Mouse (Mus musculus) liver, embryonic 11.5 days (tissue): ENCODE measurements at regions not wholly inside any gene's neighbourhood (a gene's known extent, or its start where the extent isn't known, plus 50 kb on each side); places are given as distances from the start of the nearest gene placed in this dataset.

Experiments
- ATAC-seq: fragments of 200-750 bp; cut with Nextera tagmentation; replicated peaks from 2 replicates; pipeline ENCODE4 v1.8.0; 2017; ENCODE audit warnings: moderate number of reproducible peaks, mild to moderate bottlenecking, moderate TSS enrichment, moderate library complexity; ENCODE audit not compliant: low FRiP score
- DNase-seq: peaks from one replicate; pipeline ENCODE4 v3.0.0-alpha.2; 2017; ENCODE audit warnings: low spot score
- H3K27ac ChIP-seq: fragments of 300-500 bp; sonication (generic); 2 replicates; pipeline ENCODE4 v1.5.1; 2014; ENCODE audit warnings: mild to moderate bottlenecking, low read depth, low read length, control low read depth
- H3K27me3 ChIP-seq: fragments of 300-500 bp; sonication (generic); replicated peaks from 2 replicates; pipeline ENCODE4 v1.6.1; 2014; ENCODE audit warnings: low read length, mixed read lengths; ENCODE audit not compliant: control insufficient read depth, insufficient read depth
- H3K36me3 ChIP-seq: fragments of 300-500 bp; sonication (generic); 2 replicates; pipeline ENCODE4 v1.6.1; 2014; ENCODE audit warnings: mild to moderate bottlenecking, low read length, moderate library complexity, mixed read lengths; ENCODE audit not compliant: control insufficient read depth, insufficient read depth
- H3K4me1 ChIP-seq: fragments of 300-500 bp; sonication (generic); replicated peaks from 2 replicates; pipeline ENCODE4 v1.6.1; 2014; ENCODE audit warnings: low read length, mixed read lengths; ENCODE audit not compliant: control insufficient read depth, insufficient read depth
- H3K4me2 ChIP-seq: fragments of 300-500 bp; sonication (generic); 2 replicates; pipeline ENCODE4 v1.6.1; 2014; ENCODE audit warnings: mild to moderate bottlenecking, control low read depth, moderate library complexity
- H3K4me3 ChIP-seq: fragments of 300-500 bp; sonication (generic); 2 replicates; pipeline ENCODE4 v1.5.1; 2014; ENCODE audit warnings: low read depth, low read length, control low read depth
- H3K9ac ChIP-seq: fragments of 300-500 bp; sonication (generic); 2 replicates; pipeline ENCODE4 v1.6.1; 2014; ENCODE audit warnings: low read depth, low read length, control low read depth
- H3K9me3 ChIP-seq: fragments of 300-500 bp; sonication (generic); 2 replicates; pipeline ENCODE4 v1.6.1; 2016; ENCODE audit warnings: low read length, inconsistent platforms, mixed read lengths; ENCODE audit not compliant: control insufficient read depth
- whole genome bisulfite sequencing: fragments of 180-500 bp; shearing (Covaris S2); extraction: QIAGEN DNeasy Blood & Tissue Kit; methylation state at CpG from one replicate; pipeline ENCODE4 v1.1.7; 2014; 5-methylcytosine and 5-hydroxymethylcytosine counted together

DNA sequence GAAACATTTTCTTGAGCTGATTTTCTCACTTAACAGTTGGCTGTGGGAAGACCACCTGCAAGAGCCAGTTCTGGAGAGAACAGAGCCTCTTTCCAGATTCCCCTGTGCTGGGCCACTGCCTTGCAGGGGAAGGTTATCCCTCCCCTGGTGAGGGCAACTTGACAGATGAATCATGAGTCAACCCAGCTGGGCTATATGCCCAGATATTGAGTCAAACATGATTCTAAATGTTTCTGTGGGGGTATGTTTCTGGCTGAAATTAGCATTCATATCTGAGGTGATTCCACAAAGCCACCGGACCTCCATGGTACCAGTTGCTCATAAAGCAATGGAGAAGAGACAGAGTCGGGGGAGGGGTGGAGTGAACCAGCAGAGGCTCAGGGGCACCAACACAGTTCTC, 97.8 kb upstream of the Zdhhc25 start:
- Histone ChIP-seq H3K27ac (no peak overlapping the region), H3K4me3 (no peak overlapping the region), H3K4me1 (no peaks in the 10 kb centered on the region), H3K9me3 (no peaks in the 10 kb centered on the region), H3K27me3 (no peaks in the 10 kb centered on the region), H3K4me2 (no peak overlapping the region), H3K36me3 (no peaks in the 10 kb centered on the region), H3K9ac (no peak overlapping the region)
- ATAC-seq = no peak
- DNase-seq = no peak
- 80% methylated on average over 2 of the region's 2 CpGs for WGBS

DNA sequence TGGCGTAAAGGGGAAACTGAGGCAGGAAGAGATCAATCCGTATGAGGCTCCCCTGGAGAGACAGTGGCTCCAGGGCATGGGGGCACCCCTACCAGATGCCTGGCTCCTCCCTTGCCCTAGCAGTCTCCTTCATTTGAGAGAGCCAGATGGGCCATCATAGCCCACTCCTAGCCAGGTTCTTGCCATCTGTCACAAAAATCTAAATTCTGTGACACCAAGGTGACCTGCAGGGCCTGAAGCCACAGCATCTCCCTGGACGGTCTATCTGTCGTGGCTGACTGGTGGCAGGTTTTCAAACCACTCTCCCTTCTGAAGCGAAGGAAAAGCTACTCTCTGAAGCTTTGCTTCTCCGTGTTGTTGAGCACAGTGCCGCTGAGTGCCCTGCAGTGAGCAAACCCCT, 96.2 kb upstream of the Zdhhc25 start:
- Histone ChIP-seq H3K4me3 (no peak overlapping the region), H3K27me3 (no peaks in the 10 kb centered on the region), H3K4me1 (no peaks in the 10 kb centered on the region), H3K9ac (no peak overlapping the region), H3K27ac (no peak overlapping the region), H3K9me3 (no peaks in the 10 kb centered on the region), H3K4me2 (no peak overlapping the region), H3K36me3 (no peaks in the 10 kb centered on the region)
- no peak for DNase-seq
- no peak for ATAC-seq
- WGBS = 77% methylated on average over 7 of the region's 7 CpGs

DNA sequence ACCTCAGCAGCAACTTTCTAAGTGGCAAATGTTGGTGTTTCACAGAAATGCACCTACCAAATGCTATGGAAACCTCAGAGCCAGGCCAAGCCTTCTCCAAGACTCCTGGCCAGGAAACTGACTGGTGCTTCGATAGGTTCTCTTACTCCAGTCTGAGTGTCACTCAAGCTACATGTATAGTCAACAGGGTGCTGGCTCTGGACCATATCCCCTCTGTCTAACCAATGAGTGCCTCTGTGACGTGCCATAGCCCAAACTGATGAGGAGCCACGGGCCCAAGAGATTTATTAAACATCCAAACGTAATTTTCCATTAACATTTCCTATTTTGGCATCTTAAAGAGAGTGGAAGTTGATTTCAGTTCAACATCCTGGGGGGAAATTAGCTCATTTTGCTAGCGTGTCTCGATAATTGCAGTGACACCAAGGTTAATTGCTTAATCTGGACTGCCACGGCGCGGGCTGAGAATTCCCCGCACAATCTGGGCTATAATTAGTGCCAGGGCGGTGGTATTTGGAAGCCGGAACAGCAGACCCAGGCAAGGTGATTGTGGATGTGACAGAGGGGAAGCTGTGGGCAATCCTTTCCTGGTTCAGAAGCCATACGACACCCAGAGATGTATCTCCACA, 94.5 kb upstream of the Zdhhc25 start:
- ATAC-seq = no peak
- WGBS = 78% methylated on average over 13 of the region's 13 CpGs
- no peak overlapping the region for H3K9ac ChIP-seq
- H3K4me1 ChIP-seq = no peaks in the 10 kb centered on the region
- DNase-seq = no peak
- H3K4me2 ChIP-seq = no peak overlapping the region
- no peak overlapping the region for H3K4me3 ChIP-seq
- H3K27me3 ChIP-seq = no peaks in the 10 kb centered on the region
- H3K36me3 ChIP-seq = no peaks in the 10 kb centered on the region
- H3K27ac ChIP-seq = no peak overlapping the region
- no peaks in the 10 kb centered on the region for H3K9me3 ChIP-seq

DNA sequence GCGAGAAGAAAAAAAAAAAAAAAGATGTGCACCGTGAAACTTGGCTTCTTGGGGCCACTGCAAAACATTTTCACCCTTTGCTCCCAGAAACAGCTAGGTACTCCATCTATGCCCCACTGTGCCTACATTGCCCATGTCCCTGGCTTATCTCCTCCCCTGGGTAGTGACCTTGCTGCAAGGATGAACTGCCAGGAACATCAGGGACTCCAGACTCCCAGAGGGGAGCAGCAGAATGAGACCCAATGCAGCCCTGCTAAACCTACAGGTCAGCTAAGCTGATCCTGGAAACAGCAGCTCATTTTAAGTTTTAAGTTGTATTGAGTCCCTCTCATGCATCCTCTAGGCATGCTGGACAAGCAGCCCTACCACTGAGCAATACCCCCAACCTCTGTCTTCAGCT, 92.2 kb upstream of the Zdhhc25 start:
- Histone ChIP-seq H3K36me3 (no peaks in the 10 kb centered on the region), H3K27me3 (no peaks in the 10 kb centered on the region), H3K4me3 (no peak overlapping the region), H3K4me1 (no peaks in the 10 kb centered on the region), H3K4me2 (no peak overlapping the region), H3K9me3 (no peaks in the 10 kb centered on the region), H3K9ac (no peak overlapping the region), H3K27ac (no peak overlapping the region)
- DNase-seq (no peak), ATAC-seq (no peak)
- WGBS = 56% methylated on average over 2 of the region's 2 CpGs

DNA sequence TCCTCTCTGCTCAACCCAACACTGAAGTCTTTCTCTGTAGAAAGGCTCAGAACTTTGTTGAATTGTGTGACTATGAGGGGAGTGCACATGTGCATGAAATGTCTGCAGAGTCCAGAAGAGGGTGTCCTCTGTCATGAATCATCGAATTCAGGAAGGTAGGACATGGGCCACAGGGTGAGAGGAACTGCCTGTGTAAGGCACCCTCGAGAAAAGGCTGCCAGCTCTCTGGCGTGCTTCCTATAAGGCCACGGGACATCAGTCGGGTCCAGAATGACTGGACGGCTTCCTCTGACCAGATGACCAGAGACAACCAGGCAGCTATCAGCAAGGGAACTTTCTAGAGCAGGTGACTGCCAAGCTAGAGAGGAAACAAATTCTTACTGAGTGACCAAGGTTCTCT, 91.1 kb upstream of the Zdhhc25 start:
- no peak overlapping the region for H3K4me2 ChIP-seq
- H3K9ac ChIP-seq = no peak overlapping the region
- no peaks in the 10 kb centered on the region for H3K27me3 ChIP-seq
- H3K36me3 ChIP-seq = no peaks in the 10 kb centered on the region
- ATAC-seq (no peak), DNase-seq (no peak)
- H3K9me3 ChIP-seq = no peaks in the 10 kb centered on the region
- no peaks in the 10 kb centered on the region for H3K4me1 ChIP-seq
- H3K27ac ChIP-seq = no peak overlapping the region
- WGBS = 66% methylated on average over 6 of the region's 6 CpGs
- H3K4me3 ChIP-seq = no peak overlapping the region

DNA sequence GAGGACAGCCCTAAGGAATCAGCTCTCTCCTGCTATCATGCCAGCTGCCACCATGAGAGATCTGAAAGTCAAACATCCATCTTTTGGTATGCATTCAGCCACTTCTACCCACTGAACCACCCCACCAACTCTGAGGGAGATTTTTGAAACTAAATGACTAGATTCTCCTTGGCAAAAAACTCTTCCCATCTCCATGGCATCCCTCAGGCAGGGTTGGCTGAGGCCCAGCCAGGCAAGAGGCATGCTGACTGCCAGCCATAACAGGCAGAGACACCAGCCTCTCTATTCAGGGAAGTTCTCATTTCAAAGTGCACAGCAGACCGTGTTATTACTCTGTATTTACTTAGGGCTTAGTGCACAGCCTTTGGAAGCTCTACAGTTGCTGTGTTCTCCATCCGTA, 90.5 kb upstream of the Zdhhc25 start:
- Histone ChIP-seq H3K9ac (no peak overlapping the region), H3K4me3 (no peak overlapping the region), H3K36me3 (no peaks in the 10 kb centered on the region), H3K4me1 (no peaks in the 10 kb centered on the region), H3K27me3 (no peaks in the 10 kb centered on the region), H3K4me2 (no peak overlapping the region), H3K9me3 (no peaks in the 10 kb centered on the region), H3K27ac (no peak overlapping the region)
- 72% methylated on average over 2 of the region's 2 CpGs for WGBS
- ATAC-seq (no peak), DNase-seq (no peak)

DNA sequence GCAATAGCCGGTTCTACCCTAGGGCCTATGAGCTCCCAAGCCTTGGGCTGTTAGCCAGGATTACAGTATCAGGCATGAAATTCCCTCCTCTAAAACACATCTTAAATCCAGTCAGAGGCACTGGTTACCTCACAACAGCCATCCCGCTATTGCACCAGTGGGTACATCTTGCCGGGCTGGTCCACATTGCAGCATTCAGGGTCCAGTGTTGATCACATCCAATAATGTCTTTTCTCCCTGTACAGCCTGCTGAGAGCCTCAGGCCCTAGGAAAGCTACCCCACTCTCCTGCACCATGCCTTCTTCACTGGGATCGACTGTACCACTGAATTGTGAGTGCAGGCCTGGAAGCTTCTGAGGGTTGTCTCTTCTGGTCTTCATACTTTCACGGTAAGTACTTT, 86.0 kb upstream of the Zdhhc25 start:
- no peaks in the 10 kb centered on the region for H3K27me3 ChIP-seq
- H3K4me3 ChIP-seq = no peak overlapping the region
- WGBS = 88% methylated on average over 5 of the region's 5 CpGs
- H3K4me1 ChIP-seq = no peaks in the 10 kb centered on the region
- DNase-seq = no peak
- no peak for ATAC-seq
- no peaks in the 10 kb centered on the region for H3K9me3 ChIP-seq
- no peak overlapping the region for H3K9ac ChIP-seq
- H3K4me2 ChIP-seq = no peak overlapping the region
- H3K27ac ChIP-seq = no peak overlapping the region
- no peaks in the 10 kb centered on the region for H3K36me3 ChIP-seq

DNA sequence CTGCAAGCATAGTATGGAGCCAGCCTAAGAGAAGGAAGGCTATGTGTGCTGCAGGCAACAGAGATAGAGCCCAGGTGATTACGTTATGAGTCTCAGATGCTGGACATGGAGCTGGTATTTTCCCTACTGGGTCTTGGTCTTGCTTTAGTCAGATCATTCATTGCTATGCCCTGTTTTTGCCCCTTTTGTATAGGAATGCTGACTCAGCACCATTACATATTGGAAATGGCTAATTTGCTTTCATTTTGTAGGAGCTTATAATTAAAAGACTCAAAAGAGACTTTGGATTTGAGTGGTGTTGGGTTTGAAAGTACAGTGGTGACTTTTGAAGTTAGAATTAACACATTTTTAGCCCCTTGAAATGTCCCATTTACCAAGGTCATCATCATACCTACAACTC, 68.9 kb upstream of the Zdhhc25 start:
- no peaks in the 10 kb centered on the region for H3K4me1 ChIP-seq
- 79% methylated on average over 1 of the region's 1 CpGs for WGBS
- no peak overlapping the region for H3K4me2 ChIP-seq
- DNase-seq (no peak), ATAC-seq (no peak)
- no peaks in the 10 kb centered on the region for H3K27me3 ChIP-seq
- no peak overlapping the region for H3K4me3 ChIP-seq
- H3K27ac ChIP-seq = no peak overlapping the region
- no peaks in the 10 kb centered on the region for H3K36me3 ChIP-seq
- no peaks in the 10 kb centered on the region for H3K9me3 ChIP-seq
- no peak overlapping the region for H3K9ac ChIP-seq

DNA sequence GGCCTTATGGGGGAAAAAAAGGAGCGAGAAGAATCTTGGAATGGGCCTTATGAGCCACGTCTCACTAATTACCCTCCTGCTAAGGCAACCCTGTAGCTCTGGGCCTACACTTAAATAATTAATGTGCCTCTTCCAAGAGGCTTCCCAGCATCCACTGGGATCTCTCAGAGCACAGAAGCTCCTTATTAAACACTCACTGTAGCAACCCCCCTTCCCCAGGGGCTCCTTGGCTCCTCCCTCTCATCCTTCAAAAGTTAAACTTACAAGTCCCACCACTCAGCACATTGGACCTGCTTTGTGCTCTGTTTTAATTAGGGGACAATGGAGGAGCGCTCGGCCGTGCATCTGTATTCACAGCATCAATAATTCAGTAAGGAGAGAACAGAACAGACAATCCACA, 68.1 kb upstream of the Zdhhc25 start:
- Histone ChIP-seq H3K9ac (no peak overlapping the region), H3K4me2 (no peak overlapping the region), H3K9me3 (no peaks in the 10 kb centered on the region), H3K4me1 (no peaks in the 10 kb centered on the region), H3K36me3 (no peaks in the 10 kb centered on the region), H3K27me3 (no peaks in the 10 kb centered on the region), H3K4me3 (no peak overlapping the region), H3K27ac (no peak overlapping the region)
- ATAC-seq = no peak
- no peak for DNase-seq
- WGBS = 79% methylated on average over 5 of the region's 5 CpGs
